Mouse (Mus musculus): Measurements from ENCODE around the gene Ccdc13. TPM values are rescaled to one million over a fixed set of nuclear protein-coding genes. Genes with fewer than 3 reads are reported as not detected.

Gene Ccdc13
- total and polyA plus RNA-seq, 3 experiments: 0.25 TPM; not detected in 2

GRCm38 (mm10) chr9:121857474-121858152 lies 18.4 kb upstream of the Ccdc13 start:
- DNase-seq (ENCODE audit: extremely low read depth): peak; percentile 96
- Histone ChIP-seq H3K9me3 (replicated peaks; ENCODE audit: low read length) (no peaks in the 10 kb centered on the region), H3K36me3 (replicated peaks in 1 of 2; ENCODE audit: control insufficient read depth in 1 of 2, insufficient read depth in 1 of 2, low read length in 1 of 2) (peaks cover 0 to 31% of the 10 kb centered on the region in 2 experiments), H3K79me2 (replicated peaks; ENCODE audit: control insufficient read depth, extremely low read depth, insufficient read depth, poor library complexity, severe bottlenecking) (no peaks in the 10 kb centered on the region; the same call in 1 of the 2 replicates), H3K4me1 (ENCODE audit: control insufficient read depth in 1 of 2, insufficient read depth in 2 of 2) (peaks cover 0 to 27% of the 10 kb centered on the region in 2 experiments; a peak in 2 of 4 replicates), H3K4me2 (ENCODE audit: insufficient read depth, low read depth, poor library complexity, severe bottlenecking) (peak overlapping the region; percentile 90; the same call in 1 of the 2 replicates), H3K9ac (ENCODE audit: insufficient read depth, low read depth) (peak overlapping the region; percentile 86), H3K27me3 (replicated peaks) (no peaks in the 10 kb centered on the region), H3K27ac (ENCODE audit: insufficient read depth, low read depth) (peak overlapping the region; percentile 88), H3K4me3 (replicated peaks in 1 of 3; ENCODE audit: low read depth in 2 of 3, low read length in 2 of 3, poor library complexity in 1 of 3) (peak overlapping the region; percentile 71 to 94 (median 89))
- in situ Hi-C loops (cut with MboI; ENCODE audit: low pct_ligation_motif_present, low pct_unique_long_range_greater_than_20kb, low sequenced_read_pairs) (no loop called here), dilution Hi-C loops (cut with MboI; ENCODE audit: extremely low pct_ligation_motif_present, extremely low pct_unique_long_range_greater_than_20kb, low sequenced_read_pairs) (no loop called here)
- 0 out of 4 replicates have a peak, but pooled peaks of 1 of the 2 experiments have one; percentile 14 for TF ChIP-seq CTCF (conservative IDR thresholded peaks at IDR 0.05 in 1 of 2, IDR thresholded peaks at IDR 0.05 in 1 of 2; ENCODE audit: low read depth in 2 of 2, low read length in 2 of 2)
- TF ChIP-seq MAFK (IDR thresholded peaks at IDR 0.05; ENCODE audit: insufficient replicate concordance, low read length): no peak
- TF ChIP-seq IRF4 (IDR thresholded peaks at IDR 0.05; ENCODE audit: low read depth, low read length): 0 out of 2 replicates have a peak, but pooled peaks have one; percentile 30
- TF ChIP-seq ZNF384 (IDR thresholded peaks at IDR 0.05; ENCODE audit: low read depth, low read length): no peak
- TF ChIP-seq POLR2AphosphoS2 (IDR thresholded peaks at IDR 0.05; ENCODE audit: low read depth, low read length): no peak
- TF ChIP-seq UBTF (IDR thresholded peaks at IDR 0.05; ENCODE audit: low read depth, low read length): no peak
- peak; percentile 89 for TF ChIP-seq TBP (conservative IDR thresholded peaks at IDR 0.05; ENCODE audit: low read depth, low read length)
- TF ChIP-seq MAZ (IDR thresholded peaks at IDR 0.05; ENCODE audit: low read depth, low read length): no peak
- TF ChIP-seq KAT2A (IDR thresholded peaks at IDR 0.05; ENCODE audit: insufficient replicate concordance, low read length): 0 out of 2 replicates have a peak, but pooled peaks have one; percentile 10
- TF ChIP-seq SMC3 (IDR thresholded peaks at IDR 0.05; ENCODE audit: low read depth, low read length): no peak
- no peak for TF ChIP-seq E2F4 (IDR thresholded peaks at IDR 0.05; ENCODE audit: insufficient replicate concordance, low read depth, low read length)
- peak; percentile 90 for TF ChIP-seq ZMIZ1 (IDR thresholded peaks at IDR 0.05; ENCODE audit: low read depth, low read length)
- TF ChIP-seq CHD1 (IDR thresholded peaks at IDR 0.05; ENCODE audit: low read depth, low read length): no peak
- TF ChIP-seq ZC3H11A (IDR thresholded peaks at IDR 0.05; ENCODE audit: low read depth, low read length): no peak
- TF ChIP-seq NRF1 (IDR thresholded peaks at IDR 0.05; ENCODE audit: low read depth, low read length): peak; percentile 88
- no peak for TF ChIP-seq USF2 (conservative IDR thresholded peaks at IDR 0.05; ENCODE audit: low read depth, low read length)
- TF ChIP-seq JUND (conservative IDR thresholded peaks at IDR 0.05; ENCODE audit: low read depth, low read length): no peak
- no peak for TF ChIP-seq ZKSCAN1 (IDR thresholded peaks at IDR 0.05; ENCODE audit: borderline replicate concordance, low read depth, low read length)
- TF ChIP-seq PAX5 (IDR thresholded peaks at IDR 0.05; ENCODE audit: low read length): no peak
- TF ChIP-seq USF1 (IDR thresholded peaks at IDR 0.05; ENCODE audit: low read depth, low read length): no peak
- TF ChIP-seq ELF1 (IDR thresholded peaks at IDR 0.05; ENCODE audit: low read depth, low read length): peak; percentile 68
- TF ChIP-seq MEF2A (IDR thresholded peaks at IDR 0.05; ENCODE audit: borderline replicate concordance, low read depth, low read length): no peak
- TF ChIP-seq NELFE (IDR thresholded peaks at IDR 0.05; ENCODE audit: low read depth, low read length): peak; percentile 83
- peak; percentile 83 for TF ChIP-seq TCF12 (IDR thresholded peaks at IDR 0.05; ENCODE audit: low read depth, low read length)
- TF ChIP-seq RCOR1 (conservative IDR thresholded peaks at IDR 0.05; ENCODE audit: low read depth, low read length): no peak
- peak; percentile 75; the same call in 1 of the 2 replicates for TF ChIP-seq MAX (IDR thresholded peaks at IDR 0.05; ENCODE audit: low read length)
- TF ChIP-seq HCFC1 (IDR thresholded peaks at IDR 0.05; ENCODE audit: low read depth, low read length): peak; percentile 51
- TF ChIP-seq CHD2 (IDR thresholded peaks at IDR 0.05; ENCODE audit: low read length): peak; percentile 55; the same call in 1 of the 2 replicates
- no peak for TF ChIP-seq JUN (IDR thresholded peaks at IDR 0.05; ENCODE audit: insufficient read depth, low read depth, low read length)
- TF ChIP-seq BHLHE40 (IDR thresholded peaks at IDR 0.05; ENCODE audit: low read depth, low read length): no peak
- TF ChIP-seq RAD21 (IDR thresholded peaks at IDR 0.05; ENCODE audit: low read depth, low read length): no peak
- TF ChIP-seq MYC (IDR thresholded peaks at IDR 0.05; ENCODE audit: low read depth, low read length): no peak
- TF ChIP-seq POLR2A (IDR thresholded peaks at IDR 0.05; ENCODE audit: low read depth, low read length): peak; percentile 92
- no peak for TF ChIP-seq EP300 (IDR thresholded peaks at IDR 0.05; ENCODE audit: low read length)
- TF ChIP-seq SIN3A (IDR thresholded peaks at IDR 0.05; ENCODE audit: low read length): no peak
- no peak for TF ChIP-seq ETS1 (conservative IDR thresholded peaks at IDR 0.05; ENCODE audit: low read depth, low read length)
- TF ChIP-seq MXI1 (IDR thresholded peaks at IDR 0.05; ENCODE audit: low read depth, low read length): peak; percentile 37
- no peak for TF ChIP-seq GABPA (IDR thresholded peaks at IDR 0.05; ENCODE audit: insufficient replicate concordance, low read depth, low read length)
